Mouse (Mus musculus) olfactory bulb, adult 2 months (tissue): ENCODE data around the gene Hes3.

Experiments used
- CTCF ChIP-seq: fragments of 200-500 bp; IDR thresholded peaks from 2 replicates; pipeline ENCODE4 v1.5.1; 2012; ENCODE audit warnings: low read depth, mild to moderate bottlenecking, low read length, moderate library complexity; ENCODE audit not compliant: insufficient read depth
- POLR2A ChIP-seq: fragments of 200-500 bp; IDR thresholded peaks from 2 replicates; pipeline ENCODE4 v1.6.1; 2012; ENCODE audit warnings: mild to moderate bottlenecking, low read depth, low read length, moderate library complexity; ENCODE audit not compliant: insufficient read depth

DNA sequence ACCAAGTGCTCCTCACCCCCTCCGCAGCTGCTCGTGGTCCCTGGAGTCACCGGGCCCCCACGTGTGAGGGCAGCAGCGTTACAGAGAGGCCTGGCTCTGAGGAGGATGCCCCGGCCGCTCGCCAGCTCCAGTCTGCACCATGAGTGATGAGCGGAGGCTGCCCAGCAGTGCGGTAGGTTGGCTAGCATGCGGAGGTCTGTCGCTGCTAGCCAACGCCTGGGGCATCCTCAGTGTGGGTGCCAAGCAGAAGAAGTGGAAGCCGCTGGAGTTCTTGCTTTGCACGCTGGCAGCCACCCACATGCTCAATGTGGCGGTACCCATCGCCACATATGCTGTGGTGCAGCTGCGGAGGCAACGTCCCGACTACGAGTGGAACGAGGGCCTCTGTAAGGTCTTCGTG, 12.5 kb downstream of the Hes3 start:
- no peak for TF ChIP-seq POLR2A
- TF ChIP-seq CTCF: no peak
